Mouse (Mus musculus) right cerebral cortex, adult 2 months (tissue): ENCODE data around the gene Hk1.

ENCODE experiments used
- DNase-seq, 2 experiments: peaks; one replicate each; pipeline ENCODE4 v3.0.0; 2021 to 2022; ENCODE audit warnings: low spot score in 2 of 2

The Hk1 gene

DNA sequence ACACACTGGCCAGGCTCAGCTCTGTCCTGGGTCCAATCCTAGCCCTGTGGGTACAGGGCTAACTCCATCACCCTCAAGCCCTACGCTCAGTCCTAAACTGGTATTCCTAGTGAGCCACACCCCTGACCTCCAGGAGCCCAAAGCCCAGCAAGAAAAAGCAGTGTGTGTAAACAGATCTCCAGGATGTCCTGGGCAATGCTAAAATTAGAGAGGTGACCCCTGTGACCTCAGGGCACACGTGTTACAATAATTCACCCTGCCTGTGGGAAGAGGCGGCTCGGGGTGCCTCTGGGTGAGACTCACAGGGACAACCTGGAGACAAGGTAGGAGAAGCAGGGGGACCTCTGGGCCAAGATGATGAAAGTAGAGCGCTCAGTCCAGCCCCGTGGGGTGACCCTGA is 155.5 kb downstream of the Hk1 start:
- no peak for DNase-seq

DNA sequence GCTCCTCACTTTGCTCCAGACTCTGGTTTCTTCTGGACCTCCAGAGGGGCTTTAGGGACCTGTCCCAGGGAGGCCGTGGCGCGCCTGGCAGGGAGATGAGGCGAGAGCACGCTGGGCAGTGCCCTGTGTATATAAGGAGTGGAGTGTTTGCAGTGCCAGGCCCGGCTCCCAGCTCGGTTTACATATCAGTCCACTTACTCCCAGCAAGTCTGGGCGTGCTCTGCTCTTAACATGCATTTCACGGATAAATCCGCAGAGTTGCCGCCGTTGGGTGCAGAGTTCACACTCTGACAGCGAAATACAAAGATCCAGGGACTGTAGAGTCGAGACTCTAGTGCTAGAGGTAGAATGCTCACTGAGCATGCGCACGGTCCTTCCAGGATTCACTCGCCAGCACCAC is 156.9 kb downstream of the Hk1 start:
- no peak for DNase-seq

DNA sequence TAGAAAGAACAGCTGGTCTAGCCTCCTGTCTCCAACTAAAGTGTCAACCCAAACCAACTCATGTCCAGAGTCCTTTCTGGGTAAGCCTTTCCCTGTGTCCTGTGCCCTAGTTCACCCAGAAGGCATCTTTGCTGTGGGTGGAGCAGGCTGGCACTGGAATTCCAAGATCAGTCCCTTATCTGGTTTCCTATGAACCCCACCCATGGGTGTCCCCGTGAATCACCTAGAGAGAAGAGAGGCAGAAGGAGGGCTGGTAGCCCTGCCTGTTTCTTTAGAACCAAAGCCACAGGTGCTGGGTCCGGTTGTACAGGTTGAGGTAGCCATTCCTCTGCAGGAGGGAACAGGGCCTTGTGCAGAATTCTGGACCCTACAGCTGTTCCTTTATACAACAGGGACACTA is 158.1 kb downstream of the Hk1 start:
- DNase-seq: no peak

DNA sequence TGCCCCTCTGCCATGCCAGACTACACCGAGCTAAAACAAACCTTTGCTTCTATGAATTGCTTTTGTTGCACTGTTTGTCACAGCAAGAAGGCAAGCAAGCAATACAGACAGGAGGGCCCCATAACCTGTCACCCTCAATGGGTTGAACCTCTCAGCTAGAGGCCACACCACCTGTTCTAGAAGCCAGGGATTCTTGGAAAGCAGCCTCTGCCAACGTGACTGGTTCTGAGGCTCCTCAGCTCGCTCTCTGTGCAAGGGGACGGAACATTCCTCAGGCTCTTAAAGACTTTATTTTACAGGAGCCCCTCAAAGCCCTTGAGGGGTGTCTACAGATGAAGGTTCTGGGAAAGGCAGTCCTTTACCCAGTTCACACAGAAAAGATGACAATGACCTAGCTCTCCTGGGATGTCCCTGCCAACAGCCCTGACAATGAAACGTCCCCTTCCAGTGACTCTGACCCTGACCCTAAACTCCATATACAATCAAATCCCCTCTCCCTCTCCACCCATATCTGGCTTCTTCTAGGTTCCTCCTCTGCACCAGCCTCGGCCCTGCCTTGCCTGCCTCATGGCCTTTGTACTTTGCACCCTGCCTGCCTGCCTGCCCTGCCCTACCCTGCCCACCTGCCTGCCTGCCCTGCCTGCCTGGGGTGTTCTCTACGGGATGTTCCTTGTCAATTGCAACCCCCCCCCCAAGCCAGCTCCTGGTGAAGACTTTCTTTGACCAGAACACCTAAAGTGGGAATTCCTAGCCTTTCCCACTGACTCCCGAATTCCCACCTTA is 158.8 kb downstream of the Hk1 start:
- DNase-seq: no peak
